Mouse (Mus musculus) embryo, embryonic 10.5 days (tissue): ENCODE measurements at regions not wholly inside any gene's neighbourhood (a gene's known extent, or its start where the extent isn't known, plus 50 kb on each side); places are given as distances from the start of the nearest gene placed in this dataset.
A peak's percentile ranks its signal among the peaks of the same experiment; 100 is the strongest.
"Not testable (repeated sequence)": the region's sequence is repeated elsewhere in the genome, so short reads cannot be mapped to it uniquely, and the experiment has no call there.

Experiments
- DNase-seq: peaks from one replicate; pipeline ENCODE4 v3.0.0-alpha.2; 2015; ENCODE audit warnings: low spot score

DNA sequence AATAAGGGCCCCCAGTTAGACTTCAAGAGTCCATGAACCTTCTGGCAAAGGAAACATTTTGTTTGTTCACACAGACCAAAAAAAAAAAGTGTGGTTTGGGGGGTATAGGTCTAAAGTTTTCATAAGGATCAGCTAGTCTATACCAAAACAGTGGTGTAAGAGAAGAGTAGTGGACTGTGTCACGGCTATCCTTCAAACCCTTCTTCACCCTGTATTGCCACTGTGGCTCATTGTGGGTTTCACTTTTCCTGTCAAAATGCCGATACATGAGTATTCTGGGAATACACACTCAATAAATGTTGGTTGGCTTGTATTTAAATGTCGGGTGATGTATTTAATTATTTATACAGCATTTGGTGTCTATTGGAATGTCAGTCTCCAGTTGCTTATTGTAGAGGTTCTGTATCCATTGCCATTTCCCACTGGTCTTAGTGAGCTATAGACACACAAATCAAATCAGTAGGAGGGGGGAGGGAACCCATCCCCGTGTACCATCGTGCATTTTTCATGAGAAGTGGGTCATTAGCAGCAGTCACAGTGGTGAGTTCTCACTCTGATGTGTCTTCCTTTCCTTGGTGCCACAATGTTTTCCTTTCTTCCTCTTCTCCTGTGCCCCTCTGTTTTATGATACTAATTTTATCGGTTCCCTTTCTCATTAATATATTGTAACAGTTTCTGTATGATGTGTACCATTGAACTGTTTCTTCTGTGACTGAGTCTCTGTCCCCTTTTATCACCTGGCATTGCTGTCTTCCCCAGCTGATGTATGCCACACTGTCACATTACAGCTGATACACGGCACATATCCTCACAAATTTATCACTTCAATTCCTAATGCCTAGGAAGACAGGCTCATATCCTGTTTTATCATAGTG lies 187.8 kb upstream of the Tsc22d2 start:
- DNase-seq, result no peak

DNA sequence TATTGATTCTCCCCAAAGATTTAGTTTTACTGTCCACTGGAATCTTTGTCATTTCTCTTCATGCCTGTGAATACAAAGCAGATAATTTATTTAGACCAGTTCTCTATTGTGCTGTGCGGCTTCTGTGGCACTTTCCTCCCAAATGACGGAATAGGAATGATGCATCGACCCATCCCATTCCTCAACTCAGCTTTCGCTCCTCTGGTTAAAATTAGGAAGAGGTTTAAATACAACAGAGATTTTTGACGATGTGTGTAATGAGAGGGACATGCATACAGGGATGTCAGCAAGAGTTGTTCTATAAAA lies 187.2 kb upstream of the Tsc22d2 start:
- no peak for DNase-seq

- no peak for DNase-seq
These were observed 186.3 kb upstream of the Tsc22d2 start for GRCm38 (mm10) chr3:58228189-58228588.

DNA sequence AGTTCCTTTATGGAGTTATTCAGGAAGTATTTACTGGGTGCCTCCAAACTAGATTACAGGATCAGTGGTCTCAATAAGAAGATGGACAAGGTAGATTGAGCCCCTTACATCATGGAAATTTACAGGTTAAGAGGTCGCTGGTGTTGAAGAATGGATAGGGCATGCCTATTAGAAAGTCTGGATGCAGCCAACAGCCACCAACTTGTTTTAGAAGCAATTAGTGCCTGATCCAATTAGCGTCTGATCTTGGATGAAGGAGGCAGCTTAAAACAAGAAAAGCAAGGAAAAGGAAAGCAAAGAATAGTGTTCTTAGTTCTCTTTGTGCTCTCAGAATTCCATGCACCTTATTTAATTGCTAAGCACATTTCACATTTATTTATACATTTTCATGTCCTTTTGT lies 182.8 kb upstream of the Tsc22d2 start:
- no peak for DNase-seq

DNA sequence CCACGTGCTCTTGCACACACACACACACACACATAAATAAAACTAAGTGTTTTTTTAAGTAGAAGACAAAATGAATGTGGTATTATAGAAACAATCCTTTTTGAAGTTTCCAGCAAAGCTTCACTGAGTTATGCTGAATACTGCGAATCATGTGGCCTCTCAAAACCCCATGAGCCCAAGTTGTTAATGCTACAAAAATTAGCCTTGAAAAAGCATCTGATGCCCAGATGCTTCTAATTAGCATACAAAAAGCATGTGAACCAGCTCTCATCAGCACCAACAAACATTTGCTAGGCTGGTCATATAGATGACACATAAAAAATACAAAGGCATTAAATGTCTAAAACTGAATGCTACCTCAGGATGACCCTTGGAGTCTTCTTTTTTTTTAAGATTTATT lies 181.2 kb upstream of the Tsc22d2 start:
- no peak for DNase-seq

GRCm38 (mm10) chr3:58234846-58235630 lies 179.5 kb upstream of the Tsc22d2 start:
- no peak for DNase-seq

- no peak for DNase-seq
These were observed 176.4 kb upstream of the Tsc22d2 start for GRCm38 (mm10) chr3:58238111-58238510.

- no peak for DNase-seq
These were observed 173.7 kb upstream of the Tsc22d2 start for GRCm38 (mm10) chr3:58240775-58241174.

DNA sequence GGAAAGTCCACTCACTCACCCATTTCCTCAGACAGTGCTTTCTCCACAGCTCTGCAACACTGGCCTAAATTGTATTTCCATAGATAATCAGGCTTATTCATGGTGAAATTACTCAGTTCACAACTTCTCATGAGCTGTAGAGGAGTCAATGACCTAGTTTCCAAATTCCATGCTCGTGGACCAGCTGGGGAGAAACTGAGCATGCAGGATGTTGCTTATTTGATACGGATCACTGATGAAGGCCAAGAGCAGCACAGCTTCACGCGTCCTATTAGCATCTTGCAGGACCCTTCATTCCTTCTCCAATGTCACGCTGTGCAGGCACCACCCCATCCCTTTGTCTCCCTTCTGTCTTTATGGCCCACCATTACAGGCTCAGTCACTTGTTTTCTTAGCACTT lies 169.2 kb upstream of the Tsc22d2 start:
- DNase-seq, result peak; percentile 48

- DNase-seq, result no peak
These were observed 166.5 kb upstream of the Tsc22d2 start for GRCm38 (mm10) chr3:58247989-58248388.

DNA sequence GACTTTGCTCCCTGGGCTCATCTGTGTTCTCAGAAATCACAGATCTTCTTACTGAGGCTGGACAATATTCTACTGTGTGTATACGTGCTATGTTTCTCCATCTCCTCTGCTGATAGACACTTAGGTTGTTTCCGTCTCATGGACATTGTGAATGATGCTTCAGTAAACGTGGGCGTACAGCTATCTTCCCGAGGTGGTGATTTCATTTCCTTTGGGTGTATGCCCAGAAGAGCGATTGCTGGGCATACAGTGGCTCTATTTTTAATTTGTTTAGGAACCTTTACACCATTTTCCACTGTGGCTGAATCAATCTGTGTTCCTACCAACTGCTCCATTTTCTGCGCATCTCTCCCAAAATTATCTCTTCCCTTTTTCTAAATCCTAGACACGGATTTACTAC lies 160.6 kb upstream of the Tsc22d2 start:
- no peak for DNase-seq

- DNase-seq, result no peak
These were observed 146.7 kb upstream of the Tsc22d2 start for GRCm38 (mm10) chr3:58267606-58268325.

DNA sequence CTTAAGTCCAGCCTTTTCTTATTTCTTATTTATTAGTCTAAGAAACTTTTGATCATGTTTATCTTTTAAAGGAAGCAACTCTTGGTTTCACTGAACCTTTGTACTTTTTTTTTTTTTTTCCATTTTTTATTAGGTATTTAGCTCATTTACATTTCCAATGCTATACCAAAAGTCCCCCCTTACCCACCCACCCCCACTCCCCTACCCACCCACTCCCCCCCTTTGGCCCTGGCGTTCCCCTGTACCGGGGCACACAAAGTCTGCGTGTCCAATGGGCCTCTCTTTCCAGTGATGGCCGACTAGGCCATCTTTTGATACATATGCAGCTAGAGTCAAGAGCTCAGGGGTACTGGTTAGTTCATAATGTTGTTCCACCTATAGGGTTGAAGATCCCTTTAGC lies 143.1 kb upstream of the Tsc22d2 start:
- DNase-seq, result not testable (repeated sequence)

GRCm38 (mm10) chr3:58281291-58281690 lies 133.2 kb upstream of the Tsc22d2 start:
- no peak for DNase-seq

GRCm38 (mm10) chr3:58284371-58284770 lies 130.1 kb upstream of the Tsc22d2 start:
- DNase-seq, result not testable (repeated sequence)

- no peak for DNase-seq
These were observed 118.7 kb upstream of the Tsc22d2 start for GRCm38 (mm10) chr3:58295810-58296209.

DNA sequence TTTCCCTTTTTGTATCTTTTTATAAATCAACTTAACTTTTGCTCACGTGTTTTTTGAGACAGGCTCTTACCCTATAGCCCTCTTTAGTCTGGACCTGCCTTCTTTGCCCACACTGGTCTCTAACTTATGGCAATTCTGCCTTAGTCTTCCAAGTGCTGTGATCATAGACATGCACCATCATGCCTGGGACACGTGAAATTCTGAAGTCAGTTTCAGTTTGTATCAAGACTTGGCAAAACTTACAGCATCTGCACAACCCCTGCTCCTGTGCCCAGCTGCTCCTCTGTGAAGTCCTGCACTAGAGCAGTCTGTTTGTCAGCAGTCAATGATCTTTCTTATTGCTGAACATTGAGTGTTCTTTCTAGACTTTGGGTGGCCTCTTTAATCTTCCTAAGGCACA lies 114.3 kb upstream of the Tsc22d2 start:
- DNase-seq, result no peak

DNA sequence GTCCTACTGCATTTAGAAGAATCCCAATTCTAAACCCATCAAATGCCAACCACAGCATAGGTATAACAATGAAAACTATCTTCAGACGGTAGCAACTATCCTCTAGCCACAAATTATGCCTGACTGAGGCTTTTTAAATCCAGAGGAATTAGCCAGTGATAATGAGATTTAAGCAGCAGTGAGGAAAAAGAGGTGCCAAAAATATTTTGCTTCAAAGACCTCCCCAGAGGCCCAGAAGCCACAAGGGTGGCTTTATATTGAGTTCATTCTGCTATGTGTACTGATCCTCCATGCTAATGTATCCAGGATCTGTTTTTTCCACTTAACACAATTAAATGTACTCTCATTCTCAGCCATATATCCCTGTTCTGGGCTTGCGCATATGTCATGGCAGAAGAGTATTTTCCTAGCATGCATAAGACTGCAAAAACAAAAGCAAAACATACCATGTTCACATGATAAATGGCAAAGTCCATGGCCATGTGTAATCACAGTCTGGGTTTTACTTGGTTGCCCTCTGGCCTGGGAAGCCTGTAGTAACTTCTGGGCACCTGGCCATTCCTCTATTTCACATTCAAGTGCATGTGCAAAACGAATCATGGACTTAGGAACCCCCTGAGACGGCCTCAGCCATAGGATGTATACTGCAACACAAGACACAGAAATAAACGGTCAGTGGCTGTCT lies 113.6 kb upstream of the Tsc22d2 start:
- no peak for DNase-seq

GRCm38 (mm10) chr3:58302322-58302721 lies 112.2 kb upstream of the Tsc22d2 start:
- no peak for DNase-seq

GRCm38 (mm10) chr3:58303746-58304145 lies 110.8 kb upstream of the Tsc22d2 start:
- peak; percentile 12 for DNase-seq

- no peak for DNase-seq
These were observed 104.9 kb upstream of the Tsc22d2 start for GRCm38 (mm10) chr3:58309601-58310000.

DNA sequence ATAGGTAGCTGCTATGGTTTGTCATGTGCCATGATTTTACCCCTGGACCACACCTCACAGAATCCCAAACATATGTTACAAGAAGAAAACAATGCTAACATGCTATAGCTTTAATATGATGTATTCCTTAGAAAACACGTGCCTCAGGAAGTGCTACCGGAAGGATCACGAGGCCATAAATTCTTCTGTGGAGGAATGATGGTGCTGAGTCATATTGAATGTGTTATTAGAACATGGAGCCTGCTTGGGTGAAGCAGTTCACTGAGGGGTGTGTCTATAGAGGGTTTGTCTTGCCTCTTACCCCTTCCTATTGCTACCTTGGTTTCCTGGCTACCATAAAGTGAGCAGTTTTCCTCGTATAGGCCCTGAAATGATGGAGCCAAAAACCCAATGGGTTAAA lies 104.1 kb upstream of the Tsc22d2 start:
- DNase-seq, result no peak
